Mouse (Mus musculus): ENCODE data around the gene Foxo3. TPM values are rescaled to one million over a fixed set of nuclear protein-coding genes. Genes with fewer than 3 reads are reported as not detected.

Foxo3 gene
- polyA plus RNA-seq, 2 experiments, result 10.8 to 16.6 TPM

DNA sequence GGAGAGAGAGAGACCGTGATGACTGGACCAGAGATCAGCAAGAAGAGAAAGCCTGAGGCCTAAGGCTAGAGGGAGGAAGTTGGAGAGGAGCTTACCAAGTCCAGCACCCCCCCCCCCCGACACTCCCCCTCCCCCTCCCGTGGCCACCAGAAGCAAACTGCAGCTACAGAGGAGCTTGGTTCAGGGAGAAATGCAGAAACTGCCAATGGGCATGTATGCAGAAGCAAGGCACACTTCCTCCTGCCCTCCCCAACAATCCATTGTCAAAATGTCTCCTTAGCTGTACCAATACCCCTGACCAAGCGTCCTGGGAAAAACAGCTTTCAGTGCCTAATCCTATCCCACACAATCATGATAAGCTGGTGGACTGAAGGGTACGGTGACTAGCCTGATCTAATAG is 131.8 kb downstream of the Foxo3 start:
- H3K27me3 ChIP-seq (ENCODE audit: control insufficient read depth, insufficient read depth, low read length), result no peaks in the 10 kb centered on the region
- WGBS, result 61% methylated on average over 4 of the region's 5 CpGs
- ATAC-seq (ENCODE audit: low FRiP score, low read depth), result no peak

DNA sequence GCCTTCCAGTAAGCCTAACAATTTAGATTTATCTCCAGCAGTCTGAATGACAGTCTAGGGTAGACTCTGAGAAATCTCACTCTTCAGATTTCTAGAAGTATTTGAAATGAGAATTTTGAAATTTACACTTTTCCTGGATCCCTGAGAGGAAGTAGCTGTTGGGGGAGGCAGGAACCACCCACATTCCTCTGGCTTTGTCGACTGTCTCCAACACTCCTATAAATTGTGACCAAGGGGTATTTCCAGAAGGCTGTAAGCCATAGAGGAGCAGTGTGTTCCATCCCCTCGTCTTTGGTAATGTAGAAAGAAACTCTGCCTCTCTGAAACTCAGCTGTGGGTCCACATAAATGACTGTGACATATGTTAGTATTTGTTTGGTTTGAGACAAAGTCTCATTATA is 132.4 kb downstream of the Foxo3 start:
- ATAC-seq (ENCODE audit: low FRiP score, low read depth), result no peak
- no peak overlapping the region for H3K4me3 ChIP-seq (replicated peaks; ENCODE audit: low read length)
- no peaks in the 10 kb centered on the region for H3K9me3 ChIP-seq (ENCODE audit: control insufficient read depth, low read length)
- no peak overlapping the region for H3K4me2 ChIP-seq (replicated peaks; ENCODE audit: low read depth, low read length, severe bottlenecking)
- no peak overlapping the region for H3K9ac ChIP-seq (ENCODE audit: low read depth, low read length, severe bottlenecking)
- no peaks in the 10 kb centered on the region for H3K36me3 ChIP-seq (ENCODE audit: control insufficient read depth, insufficient read depth, low read length)
- H3K27me3 ChIP-seq (ENCODE audit: control insufficient read depth, insufficient read depth, low read length), result no peaks in the 10 kb centered on the region
- no peak for TF ChIP-seq POLR2A (IDR thresholded peaks at IDR 0.05; ENCODE audit: borderline replicate concordance, extremely low read depth, insufficient read depth, insufficient read length)
- H3K27ac ChIP-seq (replicated peaks; ENCODE audit: low read depth, low read length), result no peak overlapping the region
- no peak for DNase-seq (ENCODE audit: low spot score)
- WGBS, result 10% methylated on average over 2 of the region's 2 CpGs
- H3K4me1 ChIP-seq (ENCODE audit: control insufficient read depth, insufficient read depth, low read length), result peaks cover 3% of the 10 kb centered on the region; the same call in 1 of the 2 replicates

More for the DNA sequence above, 131.8 kb downstream of the Foxo3 start:
- Histone ChIP-seq H3K36me3 (ENCODE audit: control insufficient read depth, insufficient read depth, low read length) (no peaks in the 10 kb centered on the region), H3K4me3 (replicated peaks; ENCODE audit: low read length) (no peak overlapping the region), H3K9ac (ENCODE audit: low read depth, low read length, severe bottlenecking) (no peak overlapping the region), H3K27ac (replicated peaks; ENCODE audit: low read depth, low read length) (no peak overlapping the region), H3K4me2 (replicated peaks; ENCODE audit: low read depth, low read length, severe bottlenecking) (no peak overlapping the region), H3K9me3 (ENCODE audit: control insufficient read depth, low read length) (no peaks in the 10 kb centered on the region), H3K4me1 (ENCODE audit: control insufficient read depth, insufficient read depth, low read length) (peaks cover 3% of the 10 kb centered on the region; the same call in 1 of the 2 replicates)
- no peak for DNase-seq (ENCODE audit: low spot score)
- TF ChIP-seq POLR2A (IDR thresholded peaks at IDR 0.05; ENCODE audit: borderline replicate concordance, extremely low read depth, insufficient read depth, insufficient read length), result no peak

DNA sequence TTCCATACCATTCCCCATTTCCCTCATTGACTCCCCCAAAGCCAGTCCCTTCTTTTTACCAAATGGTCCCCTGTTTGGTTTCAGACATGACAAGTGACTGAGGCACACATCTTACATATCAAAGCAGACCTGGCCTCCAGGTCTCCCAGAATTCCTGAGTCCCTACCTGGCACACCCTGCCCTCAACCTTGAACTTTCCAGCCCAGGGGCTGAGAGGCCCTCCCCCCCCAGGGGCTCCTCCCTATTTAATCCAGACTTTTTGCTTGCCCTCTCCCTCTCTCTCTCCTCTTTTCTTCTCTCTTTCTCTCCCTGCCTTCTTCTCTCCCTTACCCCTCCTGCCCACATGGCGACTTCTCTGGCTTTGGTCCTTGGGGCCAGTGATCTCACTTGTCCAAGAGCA is 133.8 kb downstream of the Foxo3 start:
- TF ChIP-seq POLR2A (IDR thresholded peaks at IDR 0.05; ENCODE audit: borderline replicate concordance, extremely low read depth, insufficient read depth, insufficient read length), result no peak
- H3K9ac ChIP-seq (ENCODE audit: low read depth, low read length, severe bottlenecking), result no peak overlapping the region
- H3K4me3 ChIP-seq (replicated peaks; ENCODE audit: low read length), result no peak overlapping the region
- H3K4me2 ChIP-seq (replicated peaks; ENCODE audit: low read depth, low read length, severe bottlenecking), result no peak overlapping the region
- peaks cover 3% of the 10 kb centered on the region; the same call in 1 of the 2 replicates for H3K4me1 ChIP-seq (ENCODE audit: control insufficient read depth, insufficient read depth, low read length)
- H3K27me3 ChIP-seq (ENCODE audit: control insufficient read depth, insufficient read depth, low read length), result no peaks in the 10 kb centered on the region
- WGBS, result 67% methylated on average over 1 of the region's 1 CpGs
- DNase-seq (ENCODE audit: low spot score), result no peak
- no peak for ATAC-seq (ENCODE audit: low FRiP score, low read depth)
- no peaks in the 10 kb centered on the region for H3K9me3 ChIP-seq (ENCODE audit: control insufficient read depth, low read length)
- H3K27ac ChIP-seq (replicated peaks; ENCODE audit: low read depth, low read length), result no peak overlapping the region
- no peaks in the 10 kb centered on the region for H3K36me3 ChIP-seq (ENCODE audit: control insufficient read depth, insufficient read depth, low read length)

DNA sequence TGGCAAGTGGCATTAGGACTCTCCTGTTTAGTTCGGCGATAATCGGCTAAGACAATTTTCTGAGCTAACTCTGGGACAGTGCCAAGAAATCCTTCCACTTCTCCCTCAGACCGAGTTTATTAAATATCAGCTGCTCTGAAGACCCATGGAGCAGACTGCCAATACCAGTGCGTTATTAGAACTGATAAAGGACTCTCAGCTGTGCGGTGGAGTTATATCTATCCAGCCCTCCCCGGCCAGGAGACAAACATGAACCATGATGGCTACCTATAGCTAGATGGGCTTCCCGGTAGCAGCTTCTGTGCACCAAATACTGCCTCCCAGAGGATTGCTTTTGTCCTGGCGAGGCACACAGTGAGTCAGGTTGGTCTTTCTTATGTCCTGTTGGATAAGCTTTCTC is 134.5 kb downstream of the Foxo3 start:
- WGBS, result 64% methylated on average over 9 of the region's 9 CpGs
- Histone ChIP-seq H3K4me2 (replicated peaks; ENCODE audit: low read depth, low read length, severe bottlenecking) (no peak overlapping the region), H3K36me3 (ENCODE audit: control insufficient read depth, insufficient read depth, low read length) (no peaks in the 10 kb centered on the region), H3K27me3 (ENCODE audit: control insufficient read depth, insufficient read depth, low read length) (no peaks in the 10 kb centered on the region), H3K27ac (replicated peaks; ENCODE audit: low read depth, low read length) (no peak overlapping the region), H3K9ac (ENCODE audit: low read depth, low read length, severe bottlenecking) (no peak overlapping the region), H3K4me3 (replicated peaks; ENCODE audit: low read length) (no peak overlapping the region), H3K9me3 (ENCODE audit: control insufficient read depth, low read length) (no peaks in the 10 kb centered on the region), H3K4me1 (ENCODE audit: control insufficient read depth, insufficient read depth, low read length) (peaks cover 3% of the 10 kb centered on the region; the same call in 1 of the 2 replicates)
- no peak for TF ChIP-seq POLR2A (IDR thresholded peaks at IDR 0.05; ENCODE audit: borderline replicate concordance, extremely low read depth, insufficient read depth, insufficient read length)
- DNase-seq (ENCODE audit: low spot score), result peak; percentile 39
- ATAC-seq (ENCODE audit: low FRiP score, low read depth), result no peak

DNA sequence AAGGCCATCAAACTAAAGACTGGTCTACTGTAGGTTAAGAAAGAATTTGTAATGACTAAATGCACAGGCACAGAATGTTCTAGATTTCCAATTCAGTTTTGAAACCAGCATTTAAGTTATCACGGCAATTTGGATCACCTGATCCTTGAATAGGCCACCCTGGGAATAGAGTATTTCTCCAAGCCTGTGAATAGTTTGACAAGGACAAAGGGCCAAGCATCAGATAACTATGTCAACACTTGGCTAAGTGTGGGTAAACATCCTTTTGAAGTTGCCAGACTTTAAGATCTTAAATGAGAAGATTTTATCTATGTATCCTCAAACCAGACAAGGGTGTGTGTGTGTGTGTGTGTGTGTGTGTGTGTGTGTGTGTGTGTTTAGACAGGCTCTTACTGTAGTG is 136.8 kb downstream of the Foxo3 start:
- no peak overlapping the region for H3K4me2 ChIP-seq (replicated peaks; ENCODE audit: low read depth, low read length, severe bottlenecking)
- 86% methylated on average over 1 of the region's 1 CpGs for WGBS
- H3K4me1 ChIP-seq (ENCODE audit: control insufficient read depth, insufficient read depth, low read length), result peaks cover 3% of the 10 kb centered on the region; the same call in 1 of the 2 replicates
- H3K36me3 ChIP-seq (ENCODE audit: control insufficient read depth, insufficient read depth, low read length), result no peaks in the 10 kb centered on the region
- no peak for TF ChIP-seq POLR2A (IDR thresholded peaks at IDR 0.05; ENCODE audit: borderline replicate concordance, extremely low read depth, insufficient read depth, insufficient read length)
- no peak for DNase-seq (ENCODE audit: low spot score)
- no peak overlapping the region for H3K27ac ChIP-seq (replicated peaks; ENCODE audit: low read depth, low read length)
- no peak for ATAC-seq (ENCODE audit: low FRiP score, low read depth)
- no peaks in the 10 kb centered on the region for H3K9me3 ChIP-seq (ENCODE audit: control insufficient read depth, low read length)
- no peak overlapping the region for H3K4me3 ChIP-seq (replicated peaks; ENCODE audit: low read length)
- H3K27me3 ChIP-seq (ENCODE audit: control insufficient read depth, insufficient read depth, low read length), result no peaks in the 10 kb centered on the region
- H3K9ac ChIP-seq (ENCODE audit: low read depth, low read length, severe bottlenecking), result no peak overlapping the region

Measured in limb, embryonic 14.5 days (tissue).